Mouse (Mus musculus) kidney, adult 2 months (tissue): Measurements from ENCODE around the gene Bub3.

Source experiments
- CTCF ChIP-seq: fragments of 200-500 bp; conservative IDR thresholded peaks from 2 replicates; pipeline ENCODE4 v1.5.1; 2011; ENCODE audit warnings: low read depth, mild to moderate bottlenecking, control low read depth, low read length, moderate library complexity, mixed read lengths; ENCODE audit not compliant: insufficient read depth, insufficient read length
- POLR2A ChIP-seq: fragments of 200-500 bp; IDR thresholded peaks from one replicate; pipeline ENCODE4 v1.6.1; 2011; ENCODE audit warnings: low read depth, low read length, control low read depth

GRCm38 (mm10) chr7:131604946-131605345, 44.9 kb downstream of the Bub3 start:
- TF ChIP-seq POLR2A, result no peak
- no peak for TF ChIP-seq CTCF
